Mouse (Mus musculus) kidney, postnatal 14 days (tissue): ENCODE data around the gene St3gal6.
"Not testable (repeated sequence)": the region's sequence is repeated elsewhere in the genome, so short reads cannot be mapped to it uniquely, and the experiment has no call there.

Experiments used
- DNase-seq: peaks from one replicate; pipeline ENCODE4 v3.0.0; 2022; ENCODE audit warnings: mixed read lengths

Gene St3gal6

DNA sequence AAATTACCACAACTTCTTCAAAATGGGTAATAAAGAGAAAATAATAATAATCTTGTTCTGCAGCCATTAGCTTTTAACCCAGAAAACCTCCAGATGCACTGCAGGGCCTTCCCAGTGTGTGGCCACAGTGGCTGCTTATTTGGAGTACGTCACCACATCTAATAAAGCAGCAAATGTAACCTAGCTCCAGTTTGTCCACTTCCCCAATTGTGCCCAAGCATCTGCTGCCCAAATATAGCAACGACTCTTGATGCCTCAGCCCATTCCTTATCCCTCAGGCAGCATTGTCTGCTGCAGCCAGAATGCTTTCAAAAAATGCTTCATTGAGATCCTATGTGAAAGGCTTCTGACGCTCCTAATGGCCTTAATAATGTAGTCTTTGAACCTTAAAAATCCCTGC is 49.2 kb downstream of the St3gal6 start:
- DNase-seq, result no peak

DNA sequence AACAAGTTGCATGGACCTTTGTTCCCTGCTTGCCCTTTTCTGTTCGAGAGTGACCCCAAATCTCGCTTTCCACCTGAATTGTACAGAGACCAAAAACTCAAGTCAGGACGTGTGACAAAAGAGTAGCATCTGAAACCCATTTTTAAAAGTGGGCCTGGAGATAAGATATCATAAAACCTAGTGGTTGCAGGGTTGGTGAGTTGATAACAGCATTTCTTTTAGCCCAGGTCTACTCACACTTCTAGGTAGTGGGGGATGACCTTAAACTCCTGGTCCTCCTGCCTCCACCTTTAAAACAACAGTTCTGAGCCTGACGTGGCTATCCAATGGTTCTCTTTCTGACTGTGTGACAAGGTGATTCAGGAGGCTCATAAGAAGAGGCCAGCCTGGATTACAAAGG is 53.2 kb downstream of the St3gal6 start:
- no peak for DNase-seq

DNA sequence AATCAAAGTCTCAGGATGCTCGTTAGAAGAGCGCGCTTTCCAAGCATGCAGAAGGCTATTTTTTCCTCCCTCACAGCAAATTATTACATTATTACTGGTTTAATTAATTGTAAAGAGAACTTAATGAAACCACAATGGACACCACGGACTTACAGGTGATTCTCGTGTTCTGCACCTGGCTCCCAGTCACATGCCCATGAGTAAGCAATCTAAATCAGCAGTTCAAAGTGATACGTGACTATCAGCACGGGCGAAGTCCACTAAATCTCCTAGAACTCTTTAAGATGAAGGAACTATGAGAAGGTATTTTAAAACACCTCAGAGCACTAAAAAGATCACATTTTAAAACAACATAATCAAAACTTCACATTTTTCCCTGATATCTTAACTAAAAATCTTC is 54.0 kb downstream of the St3gal6 start:
- no peak for DNase-seq

DNA sequence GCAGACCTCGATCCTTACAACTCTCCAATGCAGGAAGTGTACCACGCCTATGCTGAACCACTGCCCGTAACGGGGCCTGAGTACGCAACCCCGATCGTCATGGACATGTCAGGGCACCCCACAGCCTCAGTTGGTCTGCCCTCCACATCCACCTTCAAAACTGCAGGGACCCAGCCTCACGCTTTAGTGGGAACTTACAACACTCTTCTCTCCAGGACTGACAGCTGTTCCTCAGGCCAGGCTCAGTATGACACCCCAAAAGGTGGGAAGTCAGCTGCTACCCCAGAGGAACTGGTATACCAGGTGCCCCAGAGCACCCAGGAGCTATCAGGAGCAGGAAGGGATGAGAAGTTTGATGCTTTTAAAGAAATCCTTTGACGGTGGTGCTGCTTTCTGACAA is 58.6 kb downstream of the St3gal6 start:
- DNase-seq, result no peak

DNA sequence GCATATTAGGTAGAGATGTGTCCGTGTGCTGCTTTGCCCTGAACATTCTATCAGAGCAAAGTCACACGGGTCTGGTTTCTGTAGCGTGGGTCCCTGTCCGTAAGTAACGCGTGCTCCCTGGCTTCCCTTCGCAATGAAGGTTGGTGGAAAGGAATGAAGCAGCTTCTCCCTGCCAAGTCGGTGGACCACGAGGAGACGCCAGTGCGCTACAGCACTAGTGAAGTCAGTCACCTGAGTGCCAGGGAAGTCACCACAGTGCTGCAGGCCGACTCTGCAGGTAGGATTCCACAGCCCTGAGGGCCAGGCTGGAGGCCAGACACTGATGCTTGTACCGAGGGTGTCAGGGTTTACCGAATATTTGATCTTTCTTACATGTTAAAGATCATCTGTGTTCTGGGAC is 60.0 kb downstream of the St3gal6 start:
- peak; percentile 67 for DNase-seq

DNA sequence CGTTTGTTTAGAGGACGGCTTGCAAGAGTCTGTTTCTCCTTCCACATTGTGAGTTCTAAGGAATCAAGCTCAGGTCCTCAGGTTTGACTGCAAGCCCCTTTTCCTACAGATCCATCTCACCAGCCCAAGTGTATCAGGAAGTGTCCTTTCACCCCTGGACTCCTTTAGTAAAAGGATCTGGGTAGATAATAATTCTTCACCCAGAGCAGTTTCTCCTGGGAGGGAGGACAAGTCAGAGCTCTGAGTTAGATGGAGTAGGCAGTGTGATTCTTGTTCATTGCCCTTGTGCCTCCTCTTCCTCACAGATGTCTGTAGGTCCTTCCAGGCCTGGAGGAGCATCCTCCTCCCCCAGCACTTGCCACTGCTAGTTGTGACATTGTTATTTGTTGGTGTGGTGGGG is 61.5 kb downstream of the St3gal6 start:
- no peak for DNase-seq

DNA sequence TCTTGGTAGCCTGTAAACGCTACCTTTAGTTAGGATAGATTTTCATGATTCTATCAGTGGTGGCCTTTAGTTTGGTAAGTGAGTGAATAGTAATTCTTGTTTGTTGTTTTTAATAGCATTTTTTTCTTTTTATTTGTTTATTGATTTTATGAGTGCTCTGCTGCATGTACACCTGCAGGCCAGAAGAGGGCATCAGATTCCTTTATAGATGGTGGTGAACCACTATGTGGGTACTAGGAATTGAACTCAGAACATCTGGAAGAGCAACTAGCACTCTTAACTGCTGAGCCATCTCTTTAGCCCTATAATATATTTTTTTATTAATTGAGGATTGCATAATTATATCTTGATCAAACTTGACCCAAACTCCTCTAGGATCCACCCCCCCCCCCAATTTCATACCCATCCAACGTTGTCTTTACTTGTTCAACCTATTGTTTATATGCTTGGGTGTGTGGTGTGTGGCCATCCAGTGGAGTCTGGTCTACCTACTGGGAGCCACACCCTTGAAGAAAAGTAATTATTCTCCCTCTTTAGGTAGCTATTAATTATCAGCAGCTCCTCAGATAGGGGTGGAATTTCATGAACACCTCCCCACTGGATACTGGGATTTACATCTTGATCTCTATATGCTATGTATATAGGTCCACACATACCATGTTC is 62.1 kb downstream of the St3gal6 start:
- DNase-seq, result no peak

DNA sequence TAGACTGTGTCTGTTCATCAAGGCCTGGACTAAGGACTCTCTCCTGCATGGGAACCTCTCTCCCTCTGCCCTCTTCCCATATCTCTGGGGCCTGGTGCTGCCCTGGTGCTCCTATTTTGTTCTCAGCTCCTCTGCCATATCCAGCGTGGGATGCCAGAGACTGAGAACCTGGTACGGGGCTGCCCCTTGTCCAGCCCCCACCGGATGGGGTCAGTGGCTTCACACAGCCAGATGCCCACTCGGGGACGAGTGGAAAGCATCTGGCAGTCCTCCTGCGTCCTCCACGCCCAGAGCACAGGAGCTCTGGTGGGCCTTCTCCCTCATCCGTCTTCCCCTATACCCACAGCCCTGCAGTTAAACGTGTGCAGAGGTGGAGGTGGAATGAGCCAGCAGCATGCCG is 63.7 kb downstream of the St3gal6 start:
- DNase-seq, result no peak

DNA sequence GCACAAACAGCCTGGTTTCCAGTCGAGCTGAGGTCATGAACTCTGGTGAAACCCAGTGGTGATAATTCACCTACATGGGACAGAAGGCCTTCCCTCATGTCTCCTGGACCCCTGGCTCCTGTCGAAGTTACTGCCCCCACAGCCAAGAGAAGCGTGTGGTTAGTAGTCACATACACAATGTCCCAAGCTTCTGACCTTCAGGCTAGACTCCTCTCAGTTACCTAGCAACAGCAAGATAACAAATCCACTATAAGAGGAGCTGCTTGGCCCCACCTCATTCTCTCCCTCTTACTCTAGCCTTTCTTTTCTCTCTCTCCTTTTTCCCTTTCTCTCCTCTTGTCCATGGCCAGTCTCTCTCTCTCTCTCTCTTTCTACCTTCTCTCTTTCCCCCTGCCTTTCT is 64.1 kb downstream of the St3gal6 start:
- not testable (repeated sequence) for DNase-seq

DNA sequence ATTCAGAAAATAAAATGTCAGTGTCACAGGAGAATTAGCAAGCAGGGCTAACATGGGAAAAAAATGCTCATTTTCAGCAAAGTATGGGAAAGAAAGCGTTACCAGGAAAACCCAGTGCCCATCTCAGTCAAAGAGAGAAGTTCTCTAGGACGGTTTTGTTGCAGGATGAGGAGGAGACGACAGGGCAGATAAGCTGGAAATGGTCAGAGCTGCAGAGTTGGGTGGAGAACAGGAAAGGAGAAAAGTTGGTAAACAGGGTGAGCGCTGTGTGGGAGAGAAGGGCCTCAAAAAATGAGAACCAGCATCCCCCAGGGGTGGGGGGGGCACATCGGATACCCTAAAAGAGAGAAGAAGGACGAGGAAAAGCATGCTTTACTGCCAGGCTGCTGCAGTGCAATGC is 67.1 kb downstream of the St3gal6 start:
- no peak for DNase-seq

DNA sequence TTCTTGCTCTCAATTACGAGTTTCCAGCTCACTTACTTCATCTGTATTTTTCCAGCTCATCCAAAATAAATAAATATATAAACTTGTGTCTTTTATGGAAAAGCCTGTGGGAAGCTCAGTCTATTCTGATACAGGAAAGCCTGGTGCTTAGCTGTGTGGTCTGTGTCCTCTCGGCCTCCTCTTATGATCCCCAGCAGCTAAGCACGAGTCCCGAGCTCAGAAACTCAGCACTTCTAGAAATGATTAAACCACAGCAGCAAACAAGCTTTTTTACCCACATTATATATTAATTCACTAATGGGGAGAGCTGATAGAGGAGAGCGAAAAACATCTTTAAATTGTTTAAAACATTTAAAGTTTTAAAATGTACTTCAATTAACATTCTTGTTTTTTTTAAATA is 67.6 kb downstream of the St3gal6 start:
- DNase-seq, result peak; percentile 46

DNA sequence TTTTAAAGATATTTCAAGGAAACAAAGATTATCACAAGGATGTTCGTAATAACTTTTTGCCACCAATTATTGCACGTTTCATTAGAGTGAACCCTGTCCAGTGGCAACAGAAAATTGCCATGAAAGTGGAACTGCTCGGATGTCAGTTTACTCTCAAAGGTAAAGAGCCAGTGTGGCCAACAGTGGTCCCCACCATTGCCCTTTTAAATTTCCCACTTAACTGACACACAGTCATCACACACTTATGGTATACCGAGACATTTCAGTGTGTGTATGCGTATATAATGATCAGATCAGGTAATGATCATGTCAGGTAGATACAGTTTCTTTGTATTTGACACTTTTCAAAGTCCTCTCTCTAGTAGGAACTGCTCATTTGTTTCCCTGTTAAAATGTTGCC is 68.9 kb downstream of the St3gal6 start:
- DNase-seq, result no peak

DNA sequence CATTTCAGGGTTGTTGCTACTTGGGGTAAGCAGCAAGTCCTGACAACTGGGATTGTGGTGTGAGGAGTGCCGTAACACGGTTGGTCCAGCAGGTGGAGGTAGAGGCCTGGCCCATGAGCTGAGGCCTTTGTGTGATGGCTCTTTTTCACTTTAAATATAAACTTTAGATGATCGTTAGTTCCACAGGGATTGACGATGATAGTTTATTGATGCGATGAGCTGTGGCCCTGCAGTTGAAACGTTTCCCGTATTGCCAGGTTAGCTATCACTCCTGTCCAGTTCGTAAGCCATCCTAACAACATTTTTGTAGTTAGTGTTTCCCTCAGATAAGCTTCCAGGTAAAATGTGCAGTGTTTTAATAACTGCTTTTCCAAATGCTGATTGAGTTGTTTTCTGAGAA is 69.4 kb downstream of the St3gal6 start:
- peak; percentile 74 for DNase-seq

DNA sequence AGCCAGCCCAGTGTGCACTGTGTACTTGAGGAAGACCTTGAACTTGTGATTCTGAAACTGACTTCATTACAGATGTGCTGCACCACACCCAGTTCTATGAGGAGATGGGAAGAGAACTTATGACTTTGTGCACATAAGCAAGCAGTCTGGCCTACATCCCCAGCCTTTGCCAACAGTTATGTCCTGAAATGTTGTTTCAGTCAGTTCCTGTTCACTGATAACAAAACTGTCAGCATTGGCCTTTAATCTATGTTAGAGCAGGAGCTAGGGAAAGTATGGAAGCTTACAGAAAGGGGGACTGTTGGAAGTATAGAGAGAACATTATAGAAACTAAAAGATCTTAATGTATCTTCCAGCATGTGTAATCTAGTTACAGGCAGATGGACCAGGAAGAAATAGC is 70.2 kb downstream of the St3gal6 start:
- no peak for DNase-seq

DNA sequence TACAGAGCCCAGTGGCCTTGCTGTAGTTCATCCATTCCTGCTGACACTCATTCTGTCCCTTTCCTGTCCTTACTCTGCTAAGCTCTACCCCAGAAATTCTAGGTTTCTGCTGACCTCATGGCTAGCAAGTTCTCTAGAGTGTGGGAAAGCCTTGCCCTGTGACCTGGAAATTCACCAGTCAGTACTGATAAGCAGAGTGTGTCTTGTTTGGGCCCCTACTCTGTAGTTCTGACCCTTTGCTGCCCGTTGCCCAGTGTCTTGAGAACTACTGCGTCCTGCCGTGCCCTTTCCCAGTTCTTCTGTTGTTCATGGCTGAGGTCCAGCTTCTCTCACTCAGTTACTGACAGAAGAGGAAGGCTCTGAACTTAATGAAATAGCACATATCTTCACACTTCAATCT is 70.9 kb downstream of the St3gal6 start:
- DNase-seq, result peak; percentile 61

DNA sequence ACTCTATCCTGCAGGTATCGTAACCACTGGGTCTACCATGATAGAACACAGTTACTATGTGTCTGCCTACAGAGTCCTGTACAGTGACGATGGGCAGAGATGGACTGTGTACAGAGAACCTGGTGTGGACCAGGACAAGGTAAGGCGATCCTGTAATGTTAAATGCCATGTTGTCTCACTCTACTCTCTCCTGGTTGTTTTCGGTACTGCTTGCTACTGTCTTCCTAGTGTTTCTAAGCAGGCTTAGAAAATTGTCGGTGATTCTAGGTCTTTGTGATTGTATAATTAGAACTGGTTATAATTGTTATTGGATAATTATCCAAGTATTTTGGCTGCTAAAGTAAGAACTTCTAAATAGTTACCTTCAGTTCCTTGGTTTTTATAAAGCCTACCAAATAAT is 72.4 kb downstream of the St3gal6 start:
- no peak for DNase-seq

DNA sequence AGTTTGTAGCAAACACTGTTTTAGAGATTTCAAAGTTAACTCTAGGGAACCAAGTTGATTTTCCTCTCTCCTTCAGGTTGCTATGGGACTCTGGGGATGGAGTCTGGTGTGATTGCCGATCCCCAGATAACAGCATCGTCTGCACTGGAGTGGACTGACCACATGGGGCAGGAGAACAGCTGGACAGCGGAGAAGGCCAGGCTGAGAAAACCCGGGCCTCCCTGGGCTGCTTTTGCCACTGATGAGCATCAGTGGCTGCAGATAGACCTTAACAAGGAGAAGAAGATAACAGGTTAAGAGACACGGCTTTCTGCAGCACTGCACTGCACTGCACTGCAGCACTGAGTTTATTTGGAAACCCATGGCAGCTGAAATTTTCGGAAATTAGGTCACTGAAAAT is 73.4 kb downstream of the St3gal6 start:
- no peak for DNase-seq

DNA sequence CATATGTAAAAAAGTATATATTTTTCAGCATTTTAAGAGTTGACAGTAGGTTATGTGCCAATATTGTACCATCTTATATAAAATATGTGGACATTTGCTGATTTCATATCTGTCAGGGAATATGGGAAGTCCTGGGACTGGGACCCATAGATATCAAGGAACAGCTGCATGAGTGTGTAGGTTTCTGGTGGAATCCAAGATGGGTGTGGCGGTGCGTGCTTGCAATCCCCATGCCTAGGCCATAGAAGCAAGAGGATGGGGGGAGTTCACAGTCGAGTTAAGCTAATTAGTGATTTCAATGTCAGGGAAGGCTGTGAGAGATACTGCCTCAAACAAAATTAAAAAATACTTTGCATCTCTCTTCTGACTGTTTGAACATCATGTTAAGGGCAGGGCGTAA is 75.0 kb downstream of the St3gal6 start:
- DNase-seq, result no peak

DNA sequence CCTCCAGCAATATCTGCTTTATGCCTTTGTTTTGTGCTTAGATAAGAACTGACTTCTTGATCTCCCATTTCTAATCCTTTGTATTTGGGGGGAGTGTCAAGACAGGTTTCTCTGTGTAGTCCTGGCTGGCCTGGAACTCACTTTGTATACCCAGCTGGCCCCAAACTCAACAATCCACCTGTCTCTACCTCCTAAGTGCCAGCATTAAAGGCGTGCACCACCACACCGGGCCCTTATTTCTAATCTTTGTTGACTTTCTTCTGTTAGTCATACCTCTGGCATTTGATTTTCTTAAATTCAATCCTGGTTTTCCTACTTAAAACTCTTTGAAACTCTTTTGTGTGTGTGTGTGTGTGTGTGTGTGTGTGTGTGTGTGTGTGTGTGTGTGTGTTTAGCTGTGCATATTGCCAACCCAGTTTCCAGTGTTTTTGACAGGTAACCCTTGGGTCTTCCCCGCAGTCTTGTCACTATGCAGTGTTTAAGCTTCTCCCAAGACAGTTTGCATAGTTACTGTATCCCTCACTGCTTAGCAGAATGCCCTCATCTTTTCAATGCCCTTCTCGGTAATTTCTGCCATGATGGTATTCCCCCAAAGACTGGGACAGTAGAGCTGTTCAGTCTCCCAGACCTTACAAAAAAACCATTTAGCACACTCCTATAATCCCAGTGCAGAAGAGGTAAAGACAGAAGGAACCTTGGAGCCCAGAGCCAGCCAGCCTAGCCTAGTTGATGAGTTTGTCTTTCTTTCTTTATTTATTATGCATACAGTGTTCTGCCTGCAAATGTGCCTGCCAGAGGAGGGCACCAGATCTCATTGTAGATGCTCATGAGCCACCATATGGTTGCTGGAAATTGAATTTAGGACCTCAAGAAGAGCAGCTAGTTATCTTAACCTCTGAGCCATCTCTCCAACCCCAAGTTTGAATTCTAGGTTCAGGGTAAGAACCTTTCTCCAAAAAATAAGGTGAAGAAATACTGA is 77.5 kb downstream of the St3gal6 start:
- no peak for DNase-seq

DNA sequence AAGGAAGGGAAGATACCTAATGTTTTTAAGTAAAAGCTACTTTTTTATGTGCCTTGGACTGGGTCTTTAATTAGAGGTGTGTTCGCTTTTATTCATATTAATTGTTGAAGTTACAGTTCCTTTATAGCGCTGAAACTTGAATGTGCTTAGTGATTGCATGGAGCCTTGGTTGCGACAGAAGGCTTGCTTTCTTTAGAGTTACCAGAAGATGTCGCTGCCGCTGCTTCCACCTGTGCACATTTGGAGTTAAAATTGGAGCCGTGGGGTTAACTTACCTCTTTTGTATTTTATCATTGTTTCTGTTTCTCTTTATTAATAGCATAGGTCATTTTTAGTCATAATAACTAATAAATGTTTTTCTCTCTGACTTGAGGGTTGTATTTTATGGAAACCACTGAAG is 79.3 kb downstream of the St3gal6 start:
- no peak for DNase-seq

DNA sequence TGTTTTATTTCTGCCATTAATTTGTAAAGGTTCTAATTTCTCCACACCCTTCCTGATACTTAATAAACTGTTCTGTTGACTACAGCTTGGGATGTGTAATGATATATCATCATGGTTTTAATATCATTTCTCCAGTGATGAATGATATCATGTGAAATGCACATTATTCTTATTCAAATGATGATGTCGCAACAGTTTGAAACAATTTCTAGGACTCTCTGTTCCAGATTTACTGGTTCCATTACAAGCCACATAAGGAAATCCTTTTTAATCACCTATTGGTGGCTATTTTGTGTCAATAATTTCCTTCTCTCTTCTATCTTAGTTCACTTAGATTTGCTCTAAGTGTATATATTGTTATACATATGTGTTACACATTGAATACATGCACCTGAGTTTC is 91.7 kb downstream of the St3gal6 start:
- DNase-seq, result no peak

DNA sequence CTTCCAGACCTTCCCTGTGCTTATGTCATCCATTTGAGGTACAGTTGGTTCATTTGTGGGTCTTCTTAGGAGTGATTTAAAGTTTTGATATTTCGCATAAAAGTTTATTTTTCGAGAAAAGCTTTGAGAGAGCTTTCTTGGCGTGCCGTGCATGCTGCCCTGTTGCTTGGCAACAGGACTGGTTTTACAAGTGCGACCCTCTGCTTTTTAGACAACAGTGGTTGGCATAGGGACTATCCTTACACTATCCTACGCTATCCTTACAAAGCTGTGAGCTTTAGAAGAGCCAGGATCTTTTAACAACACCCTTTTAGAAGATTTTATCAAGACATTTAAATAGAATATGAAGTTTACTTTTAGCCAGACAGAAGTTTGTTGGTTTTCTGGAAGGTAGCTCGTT is 93.8 kb downstream of the St3gal6 start:
- DNase-seq, result no peak

DNA sequence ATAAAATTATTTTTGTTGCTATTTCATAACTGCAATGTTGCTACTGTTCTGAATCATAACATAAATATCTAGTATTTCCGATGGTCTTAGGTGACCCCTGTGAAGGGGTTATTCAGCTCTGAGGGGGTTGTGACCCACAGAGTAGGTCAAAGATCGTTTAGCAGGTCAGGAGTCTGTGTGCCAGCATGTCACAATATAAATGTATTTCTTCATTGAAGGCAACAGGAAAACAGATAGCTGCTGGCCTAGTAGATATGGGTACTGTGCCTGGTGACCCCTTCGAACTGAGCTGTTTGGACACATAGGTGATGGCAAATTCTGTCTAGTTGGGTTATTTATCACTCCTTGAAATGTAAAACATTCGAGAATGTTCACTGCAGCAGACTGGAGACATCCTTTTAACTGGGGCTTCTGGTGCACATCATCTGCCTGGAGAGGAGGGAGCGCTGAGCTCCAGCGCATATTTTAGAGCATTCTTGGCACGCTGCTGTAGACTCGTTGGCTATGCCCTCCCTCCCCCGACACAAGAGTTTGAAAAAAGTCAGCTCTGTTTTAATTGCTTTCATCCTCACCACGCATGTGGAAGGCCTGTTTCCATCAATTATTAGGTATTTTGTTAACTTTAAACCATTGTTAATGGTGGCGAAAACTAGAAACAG is 102.2 kb downstream of the St3gal6 start:
- DNase-seq, result peak; percentile 63
